Mouse (Mus musculus) thymus, adult 2 months (tissue): ENCODE data around the gene Wdr26. TPM values are rescaled to one million over a fixed set of nuclear protein-coding genes. Genes with fewer than 3 reads are reported as not detected.

Experiments used
- DNase-seq: peaks from one replicate; pipeline ENCODE4 v3.0.0; 2021
- H3K27ac ChIP-seq: fragments of 200-500 bp; 2 replicates; pipeline ENCODE4 v1.5.1; 2012; ENCODE audit warnings: low read length, control low read depth; ENCODE audit not compliant: control insufficient read depth, insufficient read depth
- H3K27me3 ChIP-seq: fragments of 200-500 bp; 2 replicates; pipeline ENCODE4 v1.6.1; 2012; ENCODE audit warnings: mild to moderate bottlenecking, low read length, moderate library complexity, mixed read lengths; ENCODE audit not compliant: control insufficient read depth, insufficient read depth
- H3K36me3 ChIP-seq: fragments of 200-500 bp; 2 replicates; pipeline ENCODE4 v1.6.1; 2012; ENCODE audit warnings: mild to moderate bottlenecking, low read length, moderate library complexity; ENCODE audit not compliant: control insufficient read depth, insufficient read depth
- H3K4me1 ChIP-seq: fragments of 200-500 bp; replicated peaks from 2 replicates; pipeline ENCODE4 v1.6.1; 2012; ENCODE audit warnings: low read length; ENCODE audit not compliant: control insufficient read depth, insufficient read depth
- H3K4me3 ChIP-seq: fragments of 200-500 bp; 2 replicates; pipeline ENCODE4 v1.5.1; 2012; ENCODE audit warnings: mild to moderate bottlenecking, low read length, control low read depth, moderate library complexity; ENCODE audit not compliant: control insufficient read depth, insufficient read depth
- CTCF ChIP-seq: fragments of 200-500 bp; IDR thresholded peaks from 2 replicates; pipeline ENCODE4 v1.5.1; 2012; ENCODE audit warnings: mild to moderate bottlenecking, control low read depth, low read length, moderate library complexity, borderline replicate concordance; ENCODE audit not compliant: control insufficient read depth, poor library complexity, insufficient read depth; ENCODE audit errors: extremely low read depth
- POLR2A ChIP-seq: fragments of 200-500 bp; IDR thresholded peaks from 2 replicates; pipeline ENCODE4 v1.6.1; 2012; ENCODE audit warnings: mild to moderate bottlenecking, low read length, control low read depth, moderate library complexity; ENCODE audit not compliant: control insufficient read depth, poor library complexity, insufficient read depth; ENCODE audit errors: extremely low read depth
- WGBS: fragments of 180-500 bp; shearing (Covaris S2); methylation state at CpG from one replicate; pipeline ENCODE4 v1.1.7; 2018; 5-methylcytosine and 5-hydroxymethylcytosine counted together
- polyA plus RNA-seq: library from polyadenylated mRNA; depleted of rRNA; stranded (reverse); fragments of >200 nt; gene quantifications from 2 replicates; pipeline ENCODE4 v1.2.3, GENCODE M21; 2012; rRNA removed

Wdr26 gene
- polyA plus RNA-seq, 1 experiment = 62.4 TPM

- under 1% methylated on average over 12 of the region's 12 CpGs for WGBS
- Histone ChIP-seq H3K36me3 (peaks cover 10% of the 10 kb centered on the region; the same call in 1 of the 2 replicates), H3K27ac (no peak overlapping the region), H3K4me1 (peaks cover 5% of the 10 kb centered on the region), H3K4me3 (peak overlapping the region; percentile 73), H3K27me3 (no peaks in the 10 kb centered on the region)
- DNase-seq = no peak
- TF ChIP-seq CTCF = no peak
- no peak for TF ChIP-seq POLR2A
These were observed 68.2 kb downstream of the Wdr26 start for GRCm38 (mm10) chr1:181143609-181143949.

- no peak overlapping the region for H3K27ac ChIP-seq
- H3K36me3 ChIP-seq = peaks cover 40% of the 10 kb centered on the region
- no peak for TF ChIP-seq CTCF
- no peak for TF ChIP-seq POLR2A
- DNase-seq = no peak
- no peak overlapping the region for H3K4me3 ChIP-seq
- H3K27me3 ChIP-seq = no peaks in the 10 kb centered on the region
- WGBS = 91% methylated on average over 7 of the region's 7 CpGs
- H3K4me1 ChIP-seq = no peaks in the 10 kb centered on the region
These were observed 73.1 kb downstream of the Wdr26 start for GRCm38 (mm10) chr1:181138730-181139129.

DNA sequence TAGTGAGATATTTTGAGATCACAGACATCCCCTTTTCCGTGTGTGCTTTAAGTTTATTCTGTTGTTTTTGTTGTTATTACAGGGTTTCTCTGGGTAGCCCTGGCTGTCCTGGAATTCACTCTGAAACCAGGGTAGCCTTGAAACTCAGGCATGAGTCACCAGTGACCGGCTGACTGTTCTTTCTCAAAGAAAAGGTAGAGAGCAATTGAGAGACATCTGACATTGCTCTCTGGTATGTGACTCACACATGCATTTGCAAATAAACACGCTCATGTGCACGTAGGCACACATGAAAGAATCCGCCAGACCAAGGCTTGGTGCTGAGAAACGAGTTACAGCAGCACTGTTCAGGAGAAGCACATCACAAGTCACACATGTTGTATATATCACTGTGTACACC lies 79.9 kb downstream of the Wdr26 start:
- Histone ChIP-seq H3K36me3 (peaks cover 71% of the 10 kb centered on the region), H3K4me3 (no peak overlapping the region), H3K4me1 (no peaks in the 10 kb centered on the region), H3K27me3 (no peaks in the 10 kb centered on the region), H3K27ac (no peak overlapping the region)
- DNase-seq = no peak
- TF ChIP-seq POLR2A (no peak), CTCF (no peak)
- 98% methylated on average over 6 of the region's 6 CpGs for WGBS

- no peaks in the 10 kb centered on the region for H3K4me1 ChIP-seq
- no peak for TF ChIP-seq POLR2A
- no peak for TF ChIP-seq CTCF
- DNase-seq = no peak
- peaks cover 68% of the 10 kb centered on the region for H3K36me3 ChIP-seq
- no peak overlapping the region for H3K4me3 ChIP-seq
- H3K27me3 ChIP-seq = no peaks in the 10 kb centered on the region
- WGBS = 95% methylated on average over 9 of the region's 9 CpGs
- H3K27ac ChIP-seq = no peak overlapping the region
These were observed 85.0 kb downstream of the Wdr26 start for GRCm38 (mm10) chr1:181126766-181127165.

DNA sequence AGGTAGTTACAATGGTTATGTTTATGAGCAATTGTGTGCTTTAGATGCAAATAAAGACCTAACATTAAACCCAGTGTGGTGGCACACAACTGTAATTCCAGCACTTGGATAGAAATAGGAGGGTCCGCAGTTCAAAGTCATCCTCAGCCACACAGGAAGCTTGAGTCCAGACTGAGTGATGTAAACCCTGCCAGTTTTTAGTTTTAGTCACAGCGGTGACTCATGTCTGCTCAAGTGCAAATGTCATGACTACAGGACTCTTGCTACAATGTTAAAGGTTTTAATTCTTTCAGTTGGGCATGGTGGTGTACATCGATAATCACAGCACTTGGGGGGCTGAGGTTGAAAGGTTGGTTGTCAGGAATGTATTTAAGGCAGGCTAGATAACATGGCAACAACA lies 85.9 kb downstream of the Wdr26 start:
- H3K4me3 ChIP-seq = no peak overlapping the region
- H3K4me1 ChIP-seq = no peaks in the 10 kb centered on the region
- H3K27ac ChIP-seq = no peak overlapping the region
- DNase-seq = no peak
- TF ChIP-seq CTCF = no peak
- no peak for TF ChIP-seq POLR2A
- 96% methylated on average over 3 of the region's 3 CpGs for WGBS
- no peaks in the 10 kb centered on the region for H3K27me3 ChIP-seq
- H3K36me3 ChIP-seq = peaks cover 65% of the 10 kb centered on the region

- Histone ChIP-seq H3K4me1 (no peaks in the 10 kb centered on the region), H3K36me3 (peaks cover 59% of the 10 kb centered on the region)
- 81% methylated on average over 2 of the region's 2 CpGs for WGBS
These were observed 87.7 kb downstream of the Wdr26 start for GRCm38 (mm10) chr1:181124145-181124544.

More at GRCm38 (mm10) chr1:181124145-181124544, 87.7 kb downstream of the Wdr26 start:
- TF ChIP-seq POLR2A = no peak
- no peak for TF ChIP-seq CTCF
- H3K27ac ChIP-seq = no peak overlapping the region
- no peak overlapping the region for H3K4me3 ChIP-seq
- no peaks in the 10 kb centered on the region for H3K27me3 ChIP-seq
- DNase-seq = no peak

Other genes with a start within 250 kb of the Wdr26 start
- gene Ephx1, start 191.1 kb downstream of the Wdr26 start, polyA plus RNA-seq = 33.2 and 39.3 TPM in 2 replicates
- 0.06 and 0.09 TPM in 2 replicates for gene 9130409I23Rik, start 160.8 kb downstream of the Wdr26 start, polyA plus RNA-seq
- gene Nvl, start 67.8 kb downstream of the Wdr26 start, polyA plus RNA-seq = 21.7 and 24.5 TPM in 2 replicates
- 12.6 and 17.1 TPM in 2 replicates for gene Cnih4, start 67.3 kb downstream of the Wdr26 start, polyA plus RNA-seq
- gene Cnih3, start 140.6 kb upstream of the Wdr26 start, polyA plus RNA-seq = not detected in 2 replicates